Mouse (Mus musculus) limb, embryonic 14.5 days (tissue): ENCODE measurements around the gene Dlg4. TPM values are rescaled to one million over a fixed set of nuclear protein-coding genes. Genes with fewer than 3 reads are reported as not detected.
A peak's percentile ranks its signal among the peaks of the same experiment; 100 is the strongest.

Experiments used
- ATAC-seq: fragments of 200-750 bp; cut with Nextera tagmentation; 2 replicates; pipeline ENCODE4 v1.8.0; 2017; ENCODE audit warnings: low read depth, moderate number of reproducible peaks, moderate TSS enrichment; ENCODE audit not compliant: low FRiP score
- DNase-seq: peaks from one replicate; pipeline ENCODE4 v3.0.0-alpha.2; 2015; ENCODE audit warnings: low spot score
- H3K27ac ChIP-seq: fragments of 300-500 bp; sonication (generic); replicated peaks from 2 replicates; pipeline ENCODE4 v1.5.1; 2014; ENCODE audit warnings: low read depth, mild to moderate bottlenecking, low read length, moderate library complexity, mixed read lengths
- H3K27me3 ChIP-seq: fragments of 300-500 bp; sonication (generic); 2 replicates; pipeline ENCODE4 v1.6.1; 2014; ENCODE audit warnings: low read length, mixed read lengths; ENCODE audit not compliant: control insufficient read depth, insufficient read depth
- H3K36me3 ChIP-seq: fragments of 300-500 bp; sonication (generic); 2 replicates; pipeline ENCODE4 v1.6.1; 2014; ENCODE audit warnings: mild to moderate bottlenecking, low read length, moderate library complexity, mixed read lengths; ENCODE audit not compliant: control insufficient read depth, insufficient read depth
- H3K4me1 ChIP-seq: fragments of 300-500 bp; sonication (generic); 2 replicates; pipeline ENCODE4 v1.6.1; 2014; ENCODE audit warnings: antibody characterized with exemption, low read length, mixed read lengths; ENCODE audit not compliant: control insufficient read depth, insufficient read depth
- H3K4me2 ChIP-seq: fragments of 300-500 bp; sonication (generic); replicated peaks from 2 replicates; pipeline ENCODE4 v1.6.1; 2014; ENCODE audit warnings: low read depth, mild to moderate bottlenecking, low read length, moderate library complexity; ENCODE audit not compliant: severe bottlenecking
- H3K4me3 ChIP-seq: fragments of 300-500 bp; sonication (generic); replicated peaks from 2 replicates; pipeline ENCODE4 v1.5.1; 2014; ENCODE audit warnings: low read length
- H3K9ac ChIP-seq: fragments of 300-500 bp; sonication (generic); 2 replicates; pipeline ENCODE4 v1.6.1; 2014; ENCODE audit warnings: mild to moderate bottlenecking, low read depth, low read length, moderate library complexity; ENCODE audit not compliant: severe bottlenecking
- H3K9me3 ChIP-seq: fragments of 300-500 bp; sonication (generic); 2 replicates; pipeline ENCODE4 v1.6.1; 2016; ENCODE audit warnings: low read length; ENCODE audit not compliant: control insufficient read depth
- POLR2A ChIP-seq: fragments of 200-500 bp; IDR thresholded peaks from 2 replicates; pipeline ENCODE4 v1.8.0; 2012; ENCODE audit warnings: inconsistent platforms, mild to moderate bottlenecking, moderate library complexity, borderline replicate concordance; ENCODE audit not compliant: insufficient read depth, insufficient read length; ENCODE audit errors: extremely low read depth
- WGBS: fragments of 180-500 bp; shearing (Covaris S2); extraction: QIAGEN DNeasy Blood & Tissue Kit; methylation state at CpG from one replicate; pipeline ENCODE4 v1.1.7; 2014; 5-methylcytosine and 5-hydroxymethylcytosine counted together
- polyA plus RNA-seq, 2 experiments: library from polyadenylated mRNA; depleted of rRNA in 1 of 2; stranded (reverse) in 1 of 2; unstranded in 1 of 2; fragments of >200 nt; fragmentation: Nextera tagmentation in 1 of 2; extraction: Ambion mirVana in 1 of 2; gene quantifications; 2 replicates each; pipeline versions ENCODE4 v1.2.1 to v1.2.3; 2012 to 2014

Dlg4 gene
- polyA plus RNA-seq, 2 experiments = 9.7 to 89.6 TPM

DNA sequence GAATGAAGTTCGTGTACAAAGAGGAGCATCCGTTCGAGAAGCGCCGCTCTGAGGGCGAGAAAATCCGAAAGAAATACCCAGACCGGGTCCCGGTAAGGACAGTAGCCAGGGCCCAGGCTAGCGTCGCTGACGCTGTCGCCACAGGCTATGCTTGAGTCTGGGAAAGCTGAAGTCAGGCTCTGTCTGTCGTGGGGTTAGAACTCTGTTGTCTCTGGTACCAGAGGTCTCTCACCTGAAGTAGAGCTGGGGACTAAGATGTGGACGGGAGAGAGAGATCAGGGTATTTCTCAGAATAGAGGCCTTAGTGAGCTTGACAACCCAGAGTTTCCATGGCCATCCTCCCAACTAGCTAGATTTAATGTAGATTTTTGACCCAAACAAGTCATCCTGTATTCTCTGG is 25.0 kb upstream of the Dlg4 start:
- WGBS = 0% methylated on average over 15 of the region's 15 CpGs
- H3K4me3 ChIP-seq = peak overlapping the region; percentile 78
- peak overlapping the region; percentile 84 for H3K9ac ChIP-seq
- peaks cover 9% of the 10 kb centered on the region; the same call in 1 of the 2 replicates for H3K4me1 ChIP-seq
- no peaks in the 10 kb centered on the region for H3K27me3 ChIP-seq
- DNase-seq (no peak), ATAC-seq (peak; percentile 2; the same call in 1 of the 2 replicates)
- peak overlapping the region; percentile 65 for H3K4me2 ChIP-seq
- H3K36me3 ChIP-seq = peaks cover 56% of the 10 kb centered on the region
- no peaks in the 10 kb centered on the region for H3K9me3 ChIP-seq
- TF ChIP-seq POLR2A = 0 out of 2 replicates have a peak, but pooled peaks have one; percentile 28
- peak overlapping the region; percentile 83 for H3K27ac ChIP-seq

DNA sequence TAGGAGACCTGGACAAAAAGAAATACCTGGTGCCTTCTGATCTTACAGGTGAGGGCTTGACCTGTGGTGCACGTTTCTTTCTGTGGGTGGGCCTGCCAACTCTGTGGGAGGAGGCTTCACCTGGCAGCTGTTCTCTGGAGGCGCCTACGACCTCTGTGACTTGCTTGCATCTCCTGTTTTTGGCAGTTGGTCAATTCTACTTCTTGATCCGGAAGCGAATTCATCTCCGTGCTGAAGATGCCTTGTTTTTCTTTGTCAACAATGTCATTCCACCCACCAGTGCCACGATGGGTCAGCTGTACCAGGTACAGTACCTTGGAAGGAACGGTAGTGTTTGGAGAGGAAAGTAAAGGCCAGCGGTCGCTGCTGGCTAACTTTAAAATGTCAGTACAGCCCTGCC is 24.3 kb upstream of the Dlg4 start:
- Histone ChIP-seq H3K27ac (no peak overlapping the region), H3K4me2 (peak overlapping the region; percentile 65), H3K36me3 (peaks cover 51% of the 10 kb centered on the region), H3K9me3 (no peaks in the 10 kb centered on the region), H3K9ac (peak overlapping the region; percentile 84), H3K4me3 (peak overlapping the region; percentile 78), H3K4me1 (peaks cover 11% of the 10 kb centered on the region), H3K27me3 (no peaks in the 10 kb centered on the region)
- ATAC-seq = no peak
- TF ChIP-seq POLR2A = no peak
- WGBS = 82% methylated on average over 10 of the region's 10 CpGs
- no peak for DNase-seq

DNA sequence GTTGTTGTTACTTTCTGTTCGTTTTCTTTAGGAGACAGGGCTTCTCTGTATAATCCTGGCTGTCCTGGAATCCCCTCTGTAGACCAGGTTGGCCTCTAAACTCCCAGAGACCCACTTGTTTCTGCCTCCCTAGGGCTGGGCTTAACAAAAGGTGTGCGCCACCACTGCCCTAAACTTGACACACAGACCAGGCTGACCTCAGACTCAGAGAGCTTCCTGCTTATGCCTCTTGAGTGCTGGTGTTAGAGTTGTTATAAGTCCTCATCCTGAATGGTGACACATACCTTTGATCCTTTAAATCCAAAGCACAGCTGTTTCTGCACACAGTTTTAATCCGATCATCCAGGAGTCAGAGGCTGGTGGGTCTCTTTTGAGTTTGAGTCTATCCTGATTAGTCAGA is 23.8 kb upstream of the Dlg4 start:
- H3K4me1 ChIP-seq = peaks cover 16% of the 10 kb centered on the region
- 89% methylated on average over 3 of the region's 3 CpGs for WGBS
- peak overlapping the region; percentile 65; the same call in 1 of the 2 replicates for H3K4me2 ChIP-seq
- peaks cover 51% of the 10 kb centered on the region for H3K36me3 ChIP-seq
- ATAC-seq (no peak), DNase-seq (no peak)
- H3K27ac ChIP-seq = no peak overlapping the region
- no peak for TF ChIP-seq POLR2A
- peak overlapping the region; percentile 84; the same call in 1 of the 2 replicates for H3K9ac ChIP-seq
- H3K4me3 ChIP-seq = peak overlapping the region; percentile 78
- no peaks in the 10 kb centered on the region for H3K27me3 ChIP-seq
- no peaks in the 10 kb centered on the region for H3K9me3 ChIP-seq

DNA sequence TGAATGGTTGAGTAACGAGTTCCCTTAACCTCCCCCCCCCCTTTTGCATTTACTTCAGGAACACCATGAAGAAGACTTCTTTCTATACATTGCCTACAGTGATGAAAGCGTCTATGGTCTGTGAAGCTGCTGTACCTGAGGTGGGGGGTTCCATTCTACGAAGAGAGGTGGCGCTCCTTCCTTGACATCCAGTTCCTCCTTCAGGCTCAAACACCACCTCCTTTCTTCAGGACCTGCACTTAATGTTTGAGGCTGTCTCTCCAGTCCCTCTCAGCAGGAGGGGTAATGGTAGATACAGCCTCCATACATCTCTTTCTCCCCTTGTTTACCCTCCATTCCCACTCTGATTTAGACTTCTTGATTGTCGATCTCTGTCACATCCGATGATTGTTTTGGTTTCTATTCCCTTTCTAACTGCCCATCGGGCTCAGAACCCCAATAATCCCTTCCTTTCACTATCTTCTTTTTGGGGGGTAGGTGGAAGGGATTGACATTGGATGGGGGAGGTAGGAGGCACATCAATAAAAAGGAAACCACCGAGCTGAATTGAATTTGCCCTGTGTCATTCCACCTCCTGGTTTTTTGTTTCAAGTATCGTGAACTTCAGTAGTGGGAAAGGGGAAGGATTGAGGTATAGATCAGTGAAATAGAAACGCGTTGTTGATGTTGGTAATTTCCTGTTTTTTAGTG is 22.2 kb upstream of the Dlg4 start:
- ATAC-seq = no peak
- Histone ChIP-seq H3K9me3 (no peaks in the 10 kb centered on the region), H3K27me3 (no peaks in the 10 kb centered on the region), H3K4me3 (peak overlapping the region; percentile 97), H3K27ac (no peak overlapping the region), H3K36me3 (peaks cover 51% of the 10 kb centered on the region), H3K4me1 (peaks cover 16% of the 10 kb centered on the region), H3K4me2 (peak overlapping the region; percentile 40), H3K9ac (no peak overlapping the region)
- no peak for DNase-seq
- WGBS = 89% methylated on average over 11 of the region's 11 CpGs
- no peak for TF ChIP-seq POLR2A

DNA sequence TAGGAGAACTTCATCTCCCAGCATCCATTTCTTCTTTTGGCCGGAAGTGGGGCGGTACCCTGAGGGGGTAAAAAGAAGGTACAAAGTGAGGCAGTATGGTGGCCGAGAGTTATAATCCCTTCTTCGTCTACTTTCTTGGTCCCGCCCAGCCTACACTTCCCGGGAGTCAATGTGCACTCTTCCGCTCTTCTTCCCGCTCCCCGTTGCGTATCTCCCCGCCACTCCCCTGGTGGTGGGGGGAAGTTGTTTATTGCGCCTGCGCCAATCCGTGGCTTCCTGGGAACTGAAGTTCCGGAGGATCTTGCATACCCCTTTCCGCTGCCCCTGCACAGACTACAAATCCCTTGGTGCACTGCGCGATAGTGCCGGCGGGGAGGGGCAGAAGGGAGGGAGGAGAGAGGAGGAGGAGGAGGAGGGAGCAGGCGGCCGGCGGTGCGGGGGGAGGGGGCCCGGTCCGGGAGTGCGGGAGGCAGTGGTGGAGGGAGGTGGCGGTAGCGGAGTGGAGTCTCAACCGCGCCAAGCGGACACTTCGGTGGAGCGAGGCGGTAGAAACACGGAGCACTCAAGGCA is 21.3 kb upstream of the Dlg4 start, which contains the start of gene Phf23:
Gene Phf23 (plus strand): TSS at position 387 of the 570 bp plus-strand sequence.
- ATAC-seq (peak; percentile 79), DNase-seq (peak; percentile 99)
- peak; percentile 84; the same call in 1 of the 2 replicates for TF ChIP-seq POLR2A
- peak within 1 kb of the TSS; percentile 96 for H3K27ac ChIP-seq
- H3K9ac ChIP-seq = peak within 1 kb of the TSS; percentile 90
- no peaks in the 10 kb centered on the region for H3K27me3 ChIP-seq
- peak within 1 kb of the TSS; percentile 97 for H3K4me3 ChIP-seq
- H3K36me3 ChIP-seq = peaks cover 48% of the 10 kb centered on the region
- no peaks in the 10 kb centered on the region for H3K9me3 ChIP-seq
- WGBS = 1% methylated on average over 36 of the region's 36 CpGs
- H3K4me1 ChIP-seq = peaks cover 16% of the 10 kb centered on the region
- peak within 1 kb of the TSS; percentile 46 for H3K4me2 ChIP-seq
